Comparison of ENCODE assay signal across 15 mouse cellular contexts in genomic region chr3:41359458-41359857, GRCm38 (mm10).
"Had no signal": no experiment of that assay in that cellular context is flagged by ENCODE, and none has a peak within 500 bp of the region (broad histone marks: within the 10 kb centered on the region; RNA-seq: fewer than 3 reads in every experiment).

No protein-coding gene starts in this region.

- H3K27ac ChIP-seq: hindbrain, embryonic 13.5 days; hindbrain, embryonic 15.5 days; hindbrain, postnatal 0 days; kidney, embryonic 15.5 days; kidney, postnatal 0 days; limb, embryonic 10.5 days; limb, embryonic 12.5 days; liver, embryonic 13.5 days; liver, embryonic 15.5 days had no signal

- H3K4me1 ChIP-seq: limb, embryonic 10.5 days; liver, embryonic 13.5 days; liver, embryonic 15.5 days had no signal

- H3K9ac ChIP-seq: hindbrain, embryonic 13.5 days; hindbrain, embryonic 15.5 days; kidney, embryonic 15.5 days; limb, embryonic 12.5 days; liver, embryonic 13.5 days; liver, embryonic 15.5 days had no signal

- H3K4me3 ChIP-seq: hindbrain, embryonic 13.5 days; hindbrain, embryonic 15.5 days; kidney, embryonic 15.5 days; limb, embryonic 10.5 days; limb, embryonic 12.5 days; liver, embryonic 13.5 days; liver, embryonic 15.5 days had no signal

- ATAC-seq: intestine, embryonic 16.5 days had no signal

- DNase-seq: layer of hippocampus, adult 9-11 months; layer of hippocampus, postnatal 36 days; liver; liver, embryonic 13.5 days had no signal

- H3K27me3 ChIP-seq: hindbrain, embryonic 13.5 days; hindbrain, embryonic 15.5 days; kidney, embryonic 15.5 days; limb, embryonic 12.5 days; liver, embryonic 13.5 days; liver, embryonic 15.5 days had no signal

- H3K4me2 ChIP-seq: heart, embryonic 11.5 days; hindbrain, embryonic 13.5 days; hindbrain, embryonic 15.5 days; kidney, embryonic 15.5 days; limb, embryonic 12.5 days; liver, embryonic 11.5 days; liver, embryonic 13.5 days; liver, embryonic 15.5 days had no signal

- H3K36me3 ChIP-seq: hindbrain, embryonic 13.5 days; hindbrain, embryonic 15.5 days; kidney, embryonic 15.5 days; limb, embryonic 10.5 days; limb, embryonic 12.5 days; liver, embryonic 13.5 days; liver, embryonic 15.5 days had no signal

- H3K9me3 ChIP-seq: hindbrain, embryonic 13.5 days; hindbrain, embryonic 15.5 days; kidney, embryonic 15.5 days; limb, embryonic 10.5 days; limb, embryonic 12.5 days; liver, embryonic 13.5 days; liver, embryonic 15.5 days had no signal
